Mouse (Mus musculus) CH12.LX (cell line): ENCODE data around the gene Cfap74. TPM values are rescaled to one million over a fixed set of nuclear protein-coding genes. Genes with fewer than 3 reads are reported as not detected.

Source experiments
- DNase-seq: peaks from one replicate; pipeline ENCODE4 v3.0.0-alpha.2; 2013; ENCODE audit errors: extremely low read depth
- H3K27ac ChIP-seq: 2 replicates; pipeline ENCODE4 v1.5.1; 2012; ENCODE audit warnings: low read depth, mild to moderate bottlenecking, control low read depth, moderate library complexity; ENCODE audit not compliant: insufficient read depth
- H3K27me3 ChIP-seq: replicated peaks from 2 replicates; pipeline ENCODE3; 2012; ENCODE audit warnings: inconsistent platforms
- H3K36me3 ChIP-seq, 2 experiments: replicated peaks in 1 of 2; 2 replicates each; pipeline versions ENCODE3 to v1.6.1; 2012; ENCODE audit warnings: inconsistent platforms in 1 of 2, low read length in 1 of 2, mild to moderate bottlenecking in 1 of 2, mixed read lengths in 1 of 2, moderate library complexity in 1 of 2; ENCODE audit not compliant: control insufficient read depth in 1 of 2, insufficient read depth in 1 of 2
- H3K4me1 ChIP-seq, 2 experiments: 2 replicates each; pipeline ENCODE4 v1.6.1; 2012; ENCODE audit warnings: inconsistent platforms in 1 of 2, moderate library complexity in 1 of 2; ENCODE audit not compliant: insufficient read depth in 2 of 2, control insufficient read depth in 1 of 2
- H3K4me2 ChIP-seq: 2 replicates; pipeline ENCODE4 v1.6.1; 2012; ENCODE audit warnings: low read depth, mild to moderate bottlenecking, control low read depth; ENCODE audit not compliant: poor library complexity, insufficient read depth, severe bottlenecking
- H3K4me3 ChIP-seq, 3 experiments: fragments of 150-350 bp in 1 of 3; sonication (generic) in 1 of 3; replicated peaks in 1 of 3; 2 replicates each; pipeline versions ENCODE3 to v1.5.1; 2011 to 2012; ENCODE audit warnings: low read depth in 2 of 3, low read length in 2 of 3, mild to moderate bottlenecking in 2 of 3, moderate library complexity in 2 of 3, control low read depth in 1 of 3, improper control_type of control experiment in 1 of 3, inconsistent platforms in 1 of 3, mixed read lengths in 1 of 3; ENCODE audit not compliant: poor library complexity in 1 of 3
- H3K79me2 ChIP-seq: replicated peaks from 2 replicates; pipeline ENCODE4 v1.6.1; 2012; ENCODE audit warnings: mild to moderate bottlenecking, moderate library complexity; ENCODE audit not compliant: control insufficient read depth, poor library complexity, insufficient read depth, severe bottlenecking; ENCODE audit errors: extremely low read depth
- H3K9ac ChIP-seq: 2 replicates; pipeline ENCODE4 v1.6.1; 2012; ENCODE audit warnings: low read depth, mild to moderate bottlenecking, control low read depth, moderate library complexity; ENCODE audit not compliant: insufficient read depth
- H3K9me3 ChIP-seq: replicated peaks from 2 replicates; pipeline ENCODE3; 2012; ENCODE audit warnings: low read length, inconsistent platforms, mixed read lengths
- BHLHE40 ChIP-seq: IDR thresholded peaks from 2 replicates; pipeline ENCODE4 v1.6.1; 2011; ENCODE audit warnings: mild to moderate bottlenecking, low read depth, low read length, improper control_type of control experiment
- CHD1 ChIP-seq: IDR thresholded peaks from 2 replicates; pipeline ENCODE4 v1.6.1; 2012; ENCODE audit warnings: low read depth, low read length, improper control_type of control experiment, inconsistent platforms
- CTCF ChIP-seq, 2 experiments: IDR thresholded peaks in 1 of 2; conservative IDR thresholded peaks in 1 of 2; 2 replicates each; pipeline ENCODE4 v1.5.1; 2011 to 2012; ENCODE audit warnings: low read depth in 2 of 2, low read length in 2 of 2, improper control_type of control experiment in 1 of 2, inconsistent platforms in 1 of 2, mild to moderate bottlenecking in 1 of 2, moderate library complexity in 1 of 2
- E2F4 ChIP-seq: IDR thresholded peaks from 2 replicates; pipeline ENCODE4 v1.6.1; 2011; ENCODE audit warnings: low read depth, low read length, improper control_type of control experiment; ENCODE audit not compliant: insufficient replicate concordance
- ELF1 ChIP-seq: IDR thresholded peaks from 2 replicates; pipeline ENCODE4 v1.6.1; 2014; ENCODE audit warnings: low read depth, mild to moderate bottlenecking, inconsistent platforms, low read length, improper control_type of control experiment
- ETS1 ChIP-seq: conservative IDR thresholded peaks from 2 replicates; pipeline ENCODE4 v1.6.1; 2012; ENCODE audit warnings: low read depth, mild to moderate bottlenecking, inconsistent platforms, low read length, improper control_type of control experiment, moderate library complexity
- HCFC1 ChIP-seq: IDR thresholded peaks from 2 replicates; pipeline ENCODE4 v1.6.1; 2012; ENCODE audit warnings: low read depth, mild to moderate bottlenecking, inconsistent platforms, low read length, improper control_type of control experiment
- IRF4 ChIP-seq: IDR thresholded peaks from 2 replicates; pipeline ENCODE4 v1.6.1; 2014; ENCODE audit warnings: low read depth, mild to moderate bottlenecking, inconsistent platforms, low read length, improper control_type of control experiment
- KAT2A ChIP-seq: IDR thresholded peaks from 2 replicates; pipeline ENCODE4 v1.6.1; 2012; ENCODE audit warnings: low read length, improper control_type of control experiment, inconsistent platforms; ENCODE audit not compliant: insufficient replicate concordance
- MEF2A ChIP-seq: IDR thresholded peaks from 2 replicates; pipeline ENCODE4 v1.6.1; 2014; ENCODE audit warnings: low read depth, mild to moderate bottlenecking, inconsistent platforms, low read length, improper control_type of control experiment, borderline replicate concordance
- MXI1 ChIP-seq: IDR thresholded peaks from 2 replicates; pipeline ENCODE4 v1.6.1; 2011; ENCODE audit warnings: mild to moderate bottlenecking, low read depth, low read length, improper control_type of control experiment
- MYC ChIP-seq: IDR thresholded peaks from 2 replicates; pipeline ENCODE4 v1.6.1; 2011; ENCODE audit warnings: low read depth, mild to moderate bottlenecking, improper control_type of control experiment, low read length
- NELFE ChIP-seq: IDR thresholded peaks from 2 replicates; pipeline ENCODE4 v1.6.1; 2011; ENCODE audit warnings: low read depth, low read length, improper control_type of control experiment
- NRF1 ChIP-seq: IDR thresholded peaks from 2 replicates; pipeline ENCODE4 v1.6.1; 2014; ENCODE audit warnings: low read depth, mild to moderate bottlenecking, inconsistent platforms, low read length, improper control_type of control experiment, moderate library complexity
- POLR2AphosphoS2 ChIP-seq: IDR thresholded peaks from 2 replicates; pipeline ENCODE4 v1.6.1; 2011; ENCODE audit warnings: low read depth, low read length, improper control_type of control experiment
- SIN3A ChIP-seq: IDR thresholded peaks from 2 replicates; pipeline ENCODE4 v1.6.1; 2012; ENCODE audit warnings: low read length, improper control_type of control experiment, inconsistent platforms
- TBP ChIP-seq: conservative IDR thresholded peaks from 2 replicates; pipeline ENCODE4 v1.6.1; 2011; ENCODE audit warnings: low read depth, low read length, improper control_type of control experiment
- ZMIZ1 ChIP-seq: IDR thresholded peaks from 2 replicates; pipeline ENCODE4 v1.6.1; 2012; ENCODE audit warnings: low read depth, mild to moderate bottlenecking, inconsistent platforms, low read length, improper control_type of control experiment
- ZNF384 ChIP-seq: IDR thresholded peaks from 2 replicates; pipeline ENCODE4 v1.6.1; 2012; ENCODE audit warnings: low read depth, low read length, improper control_type of control experiment, inconsistent platforms
- dilution Hi-C: fragments of 300-500 bp; cut with MboI; formaldehyde crosslinking; loops from 2 replicates; pipeline ENCODE4 v1.14.3; 2020; ENCODE audit warnings: low sequenced_read_pairs; ENCODE audit not compliant: extremely low pct_unique_long_range_greater_than_20kb, extremely low pct_ligation_motif_present
- in situ Hi-C: fragments of 300-500 bp; cut with MboI; formaldehyde crosslinking; loops from 3 replicates; pipeline ENCODE4 v1.14.3; 2019; ENCODE audit warnings: low sequenced_read_pairs, low pct_ligation_motif_present, low pct_unique_long_range_greater_than_20kb, mixed read lengths
- polyA plus RNA-seq: library from polyadenylated mRNA; unstranded; fragments of >175 nt; gene quantifications from 2 replicates; pipeline ENCODE4 v1.2.1, GENCODE M21; 2012; ENCODE audit warnings: low read depth; ENCODE audit not compliant: insufficient read length
- total RNA-seq, 2 experiments: library from RNA; depleted of rRNA; stranded (reverse); fragments of 300-350 nt in 1 of 2; fragments of >200 nt in 1 of 2; gene quantifications; 2 replicates each; pipeline ENCODE4 v1.2.3; 2012 to 2014

Gene Cfap74
- total and polyA plus RNA-seq, 3 experiments = 4.7 to 8.5 (median 5.2) TPM

DNA sequence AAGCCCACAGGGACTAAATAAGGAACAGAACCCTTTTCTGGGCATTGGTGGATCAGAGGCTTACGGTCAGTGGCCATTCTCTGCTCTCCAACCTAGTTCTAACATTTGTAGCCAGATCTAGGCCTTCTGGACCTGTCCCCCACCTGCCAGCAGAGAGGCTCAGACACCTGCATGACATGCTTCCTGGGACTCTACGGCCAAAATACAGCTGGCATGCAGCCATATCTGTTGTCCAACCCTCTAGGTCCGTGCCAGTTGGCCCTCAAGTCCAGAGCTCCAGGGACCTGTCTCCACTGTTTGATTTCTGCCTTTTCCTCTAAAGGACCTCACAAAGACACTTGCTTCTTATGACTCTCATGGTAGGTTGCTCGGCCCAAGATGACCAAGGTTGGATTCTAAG lies 12.2 kb upstream of the Cfap74 start:
- Histone ChIP-seq H3K9me3 (peaks cover 8% of the 10 kb centered on the region), H3K36me3 (no peaks in the 10 kb centered on the region), H3K4me2 (no peak overlapping the region), H3K27ac (no peak overlapping the region), H3K79me2 (no peaks in the 10 kb centered on the region), H3K4me1 (peaks cover 0 to 3% of the 10 kb centered on the region in 2 experiments; a peak in 1 of 4 replicates), H3K27me3 (peaks cover 89% of the 10 kb centered on the region), H3K4me3 (no peak overlapping the region), H3K9ac (no peak overlapping the region)
- no peak for DNase-seq
- dilution Hi-C loops (no loop called here), in situ Hi-C loops (no loop called here)
- TF ChIP-seq NELFE (no peak), HCFC1 (no peak), ETS1 (no peak), TBP (no peak), MYC (no peak), ELF1 (no peak), E2F4 (no peak), POLR2AphosphoS2 (no peak), KAT2A (no peak), CTCF (conservative IDR thresholded peaks at IDR 0.05 in 1 of 2, IDR thresholded peaks at IDR 0.05 in 1 of 2; ENCODE audit: low read depth in 2 of 2, low read length in 2 of 2) (no peak), BHLHE40 (no peak), MEF2A (no peak), CHD1 (no peak), ZMIZ1 (no peak), ZNF384 (no peak), IRF4 (no peak), NRF1 (no peak), SIN3A (no peak)

DNA sequence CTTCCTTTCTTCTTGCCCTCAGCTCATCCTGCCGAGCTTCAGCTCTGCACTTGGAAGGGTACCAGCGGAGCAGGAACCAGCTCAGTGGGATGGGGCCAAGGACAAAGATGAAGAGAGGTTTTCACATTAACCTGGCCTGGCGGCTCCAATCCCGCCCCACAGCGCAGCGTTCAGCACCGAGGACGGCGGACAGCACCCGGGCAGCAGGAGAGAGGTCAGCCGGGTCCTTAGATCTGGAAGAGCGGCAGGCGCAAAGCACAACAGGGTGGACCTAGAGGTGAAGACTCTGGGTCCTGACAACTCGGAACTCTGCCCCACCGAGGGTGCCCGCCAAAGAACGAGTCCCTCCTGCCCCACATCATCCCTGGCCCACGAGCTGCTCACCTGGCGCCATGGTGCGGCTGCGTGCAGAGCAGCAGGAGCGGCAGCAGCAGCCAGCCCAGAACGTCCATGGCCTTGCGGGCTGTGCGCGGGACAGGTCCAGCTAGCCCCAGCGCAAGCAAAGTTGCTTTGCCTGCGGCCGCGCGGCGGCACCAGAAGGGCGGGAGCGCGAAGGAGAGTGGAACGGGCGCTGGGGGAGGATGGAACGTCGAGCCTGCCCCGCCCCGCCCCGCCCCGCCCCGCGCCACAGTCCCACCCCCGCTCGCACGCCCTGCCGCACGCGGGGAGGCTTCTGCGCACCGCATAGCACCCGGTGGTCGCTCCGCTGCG lies 11.3 kb upstream of the Cfap74 start, which contains the start of gene Gabrd:
Gene Gabrd (minus strand): TSS at position 602 of the 711 bp plus-strand sequence.
- Histone ChIP-seq H3K9me3 (peaks cover 8% of the 10 kb centered on the region), H3K36me3 (no peaks in the 10 kb centered on the region), H3K9ac (no peak within 1 kb of the TSS), H3K27ac (no peak within 1 kb of the TSS), H3K4me2 (peak within 1 kb of the TSS; percentile 81), H3K79me2 (no peaks in the 10 kb centered on the region), H3K27me3 (peaks cover 90% of the 10 kb centered on the region), H3K4me1 (peaks cover 0 to 3% of the 10 kb centered on the region in 2 experiments; a peak in 1 of 4 replicates), H3K4me3 (peak within 1 kb of the TSS in 1 of 3 experiments; percentile 55)
- TF ChIP-seq MXI1 = 0 out of 2 replicates have a peak, but pooled peaks have one; percentile 40
- peak; percentile 91 for TF ChIP-seq SIN3A
- TF ChIP-seq NRF1 = no peak
- in situ Hi-C loops = no loop called here
- dilution Hi-C loops = no loop called here
- DNase-seq = no peak
